Mouse (Mus musculus) limb, embryonic 14.5 days (tissue): ENCODE results near the gene Irf2bpl. TPM values are rescaled to one million over a fixed set of nuclear protein-coding genes. Genes with fewer than 3 reads are reported as not detected.

ENCODE experiments used
- ATAC-seq: fragments of 200-750 bp; cut with Nextera tagmentation; 2 replicates; pipeline ENCODE4 v1.8.0; 2017; ENCODE audit warnings: low read depth, moderate number of reproducible peaks, moderate TSS enrichment; ENCODE audit not compliant: low FRiP score
- DNase-seq: peaks from one replicate; pipeline ENCODE4 v3.0.0-alpha.2; 2015; ENCODE audit warnings: low spot score
- H3K27ac ChIP-seq: fragments of 300-500 bp; sonication (generic); replicated peaks from 2 replicates; pipeline ENCODE4 v1.5.1; 2014; ENCODE audit warnings: low read depth, mild to moderate bottlenecking, low read length, moderate library complexity, mixed read lengths
- H3K27me3 ChIP-seq: fragments of 300-500 bp; sonication (generic); 2 replicates; pipeline ENCODE4 v1.6.1; 2014; ENCODE audit warnings: low read length, mixed read lengths; ENCODE audit not compliant: control insufficient read depth, insufficient read depth
- H3K36me3 ChIP-seq: fragments of 300-500 bp; sonication (generic); 2 replicates; pipeline ENCODE4 v1.6.1; 2014; ENCODE audit warnings: mild to moderate bottlenecking, low read length, moderate library complexity, mixed read lengths; ENCODE audit not compliant: control insufficient read depth, insufficient read depth
- H3K4me1 ChIP-seq: fragments of 300-500 bp; sonication (generic); 2 replicates; pipeline ENCODE4 v1.6.1; 2014; ENCODE audit warnings: antibody characterized with exemption, low read length, mixed read lengths; ENCODE audit not compliant: control insufficient read depth, insufficient read depth
- H3K4me2 ChIP-seq: fragments of 300-500 bp; sonication (generic); replicated peaks from 2 replicates; pipeline ENCODE4 v1.6.1; 2014; ENCODE audit warnings: low read depth, mild to moderate bottlenecking, low read length, moderate library complexity; ENCODE audit not compliant: severe bottlenecking
- H3K4me3 ChIP-seq: fragments of 300-500 bp; sonication (generic); replicated peaks from 2 replicates; pipeline ENCODE4 v1.5.1; 2014; ENCODE audit warnings: low read length
- H3K9ac ChIP-seq: fragments of 300-500 bp; sonication (generic); 2 replicates; pipeline ENCODE4 v1.6.1; 2014; ENCODE audit warnings: mild to moderate bottlenecking, low read depth, low read length, moderate library complexity; ENCODE audit not compliant: severe bottlenecking
- H3K9me3 ChIP-seq: fragments of 300-500 bp; sonication (generic); 2 replicates; pipeline ENCODE4 v1.6.1; 2016; ENCODE audit warnings: low read length; ENCODE audit not compliant: control insufficient read depth
- POLR2A ChIP-seq: fragments of 200-500 bp; IDR thresholded peaks from 2 replicates; pipeline ENCODE4 v1.8.0; 2012; ENCODE audit warnings: inconsistent platforms, mild to moderate bottlenecking, moderate library complexity, borderline replicate concordance; ENCODE audit not compliant: insufficient read depth, insufficient read length; ENCODE audit errors: extremely low read depth
- WGBS: fragments of 180-500 bp; shearing (Covaris S2); extraction: QIAGEN DNeasy Blood & Tissue Kit; methylation state at CpG from one replicate; pipeline ENCODE4 v1.1.7; 2014; 5-methylcytosine and 5-hydroxymethylcytosine counted together
- polyA plus RNA-seq, 2 experiments: library from polyadenylated mRNA; depleted of rRNA in 1 of 2; stranded (reverse) in 1 of 2; unstranded in 1 of 2; fragments of >200 nt; fragmentation: Nextera tagmentation in 1 of 2; extraction: Ambion mirVana in 1 of 2; gene quantifications; 2 replicates each; pipeline versions ENCODE4 v1.2.1 to v1.2.3; 2012 to 2014

Gene Irf2bpl
- polyA plus RNA-seq, 2 experiments, result 33.9 to 37.1 TPM

- no peak for TF ChIP-seq POLR2A
- DNase-seq, result no peak
- Histone ChIP-seq H3K36me3 (no peaks in the 10 kb centered on the region), H3K9me3 (no peaks in the 10 kb centered on the region), H3K4me2 (no peak overlapping the region), H3K9ac (no peak overlapping the region), H3K27me3 (no peaks in the 10 kb centered on the region), H3K4me3 (no peak overlapping the region), H3K27ac (no peak overlapping the region), H3K4me1 (peaks cover 10% of the 10 kb centered on the region; the same call in 1 of the 2 replicates)
- 91% methylated on average over 3 of the region's 3 CpGs for WGBS
- ATAC-seq, result no peak
These were observed 13.6 kb downstream of the Irf2bpl start for GRCm38 (mm10) chr12:86870996-86871395.

DNA sequence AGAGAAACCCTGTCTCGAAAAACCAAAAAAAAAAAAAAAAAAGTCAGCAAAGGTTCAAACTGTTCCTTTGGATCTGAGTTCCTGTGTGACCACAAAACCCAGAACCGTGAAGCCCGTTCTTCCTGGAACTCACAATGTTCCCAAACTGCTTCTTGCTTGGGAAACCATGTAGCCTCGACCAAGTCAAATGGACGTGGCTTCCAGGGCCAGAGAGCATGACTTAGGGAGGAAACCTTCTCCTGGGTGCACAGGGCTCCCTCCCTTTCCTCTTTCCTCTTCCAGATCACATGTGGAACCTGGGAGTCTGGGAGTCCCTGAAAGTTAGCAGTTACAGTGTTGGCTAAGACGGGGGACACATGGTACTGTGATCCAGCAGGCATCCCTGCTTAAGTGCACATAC lies 14.8 kb downstream of the Irf2bpl start:
- no peak overlapping the region for H3K9ac ChIP-seq
- no peak overlapping the region for H3K4me2 ChIP-seq
- no peak overlapping the region for H3K4me3 ChIP-seq
- TF ChIP-seq POLR2A, result no peak
- no peak overlapping the region for H3K27ac ChIP-seq
- ATAC-seq (no peak), DNase-seq (no peak)
- WGBS, result 88% methylated on average over 6 of the region's 6 CpGs
- H3K9me3 ChIP-seq, result no peaks in the 10 kb centered on the region
- no peaks in the 10 kb centered on the region for H3K27me3 ChIP-seq
- peaks cover 10% of the 10 kb centered on the region; the same call in 1 of the 2 replicates for H3K4me1 ChIP-seq
- H3K36me3 ChIP-seq, result no peaks in the 10 kb centered on the region

DNA sequence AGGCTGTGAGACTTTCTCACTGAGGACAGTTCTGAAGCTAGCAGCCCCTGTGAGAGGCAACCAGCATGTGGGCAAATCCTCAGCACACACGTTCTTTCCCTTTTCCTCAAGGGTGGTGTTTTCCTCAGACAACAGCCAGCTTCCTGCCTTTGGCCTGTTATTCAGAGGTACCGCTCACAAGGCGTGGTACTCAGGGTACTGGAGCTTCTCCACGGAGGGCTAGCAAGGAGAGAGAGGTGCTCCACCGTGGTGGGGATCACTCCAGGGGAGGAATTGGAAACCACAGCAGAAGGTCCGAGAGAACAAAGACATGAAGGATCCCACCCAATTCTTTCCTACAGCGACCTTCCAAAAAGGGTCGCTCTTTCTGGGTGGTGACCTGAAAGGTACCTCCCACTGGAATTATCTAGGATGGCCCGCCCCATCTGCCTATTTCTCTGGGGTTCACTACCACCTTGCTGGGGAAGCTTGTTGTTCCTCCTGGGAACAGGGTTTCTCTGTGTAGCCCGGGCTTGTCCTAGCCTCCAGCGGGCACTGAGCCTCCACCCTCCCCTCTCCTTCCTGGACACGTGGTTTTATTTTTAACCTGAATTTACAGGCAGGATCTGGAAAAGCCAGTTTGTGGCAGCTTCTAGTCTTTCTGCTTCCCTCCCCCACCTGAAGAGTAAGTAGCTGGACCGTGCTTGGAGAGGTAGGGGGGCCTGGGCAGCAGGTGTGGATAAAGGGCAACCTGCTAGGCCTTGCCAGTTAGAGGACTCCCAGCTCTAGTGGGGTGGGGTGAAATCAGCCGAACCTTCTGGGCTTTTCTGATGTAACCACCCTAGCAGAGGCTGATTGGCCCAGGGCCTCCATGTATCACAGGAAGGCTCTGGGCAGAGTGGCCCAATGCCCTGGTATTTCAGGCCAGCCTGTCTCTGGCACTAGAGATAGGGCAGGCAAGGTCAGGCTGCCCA lies 17.1 kb downstream of the Irf2bpl start:
- WGBS, result 32% methylated on average over 14 of the region's 14 CpGs
- ATAC-seq, result peak; percentile 45; the same call in 1 of the 2 replicates
- Histone ChIP-seq H3K27ac (peak overlapping the region; percentile 52; the same call in 1 of the 2 replicates), H3K27me3 (no peaks in the 10 kb centered on the region), H3K9ac (no peak overlapping the region), H3K4me1 (peaks cover 10% of the 10 kb centered on the region; the same call in 1 of the 2 replicates), H3K4me3 (no peak overlapping the region), H3K4me2 (no peak overlapping the region), H3K36me3 (no peaks in the 10 kb centered on the region), H3K9me3 (no peaks in the 10 kb centered on the region)
- TF ChIP-seq POLR2A, result no peak
- no peak for DNase-seq

- 82% methylated on average over 5 of the region's 5 CpGs for WGBS
- Histone ChIP-seq H3K27me3 (no peaks in the 10 kb centered on the region), H3K4me1 (peaks cover 21% of the 10 kb centered on the region), H3K36me3 (no peaks in the 10 kb centered on the region), H3K27ac (no peak overlapping the region), H3K4me2 (no peak overlapping the region), H3K9me3 (no peaks in the 10 kb centered on the region), H3K9ac (no peak overlapping the region), H3K4me3 (no peak overlapping the region)
- no peak for TF ChIP-seq POLR2A
- DNase-seq, result no peak
- no peak for ATAC-seq
These were observed 20.1 kb downstream of the Irf2bpl start for GRCm38 (mm10) chr12:86864316-86865020.
